Mouse (Mus musculus): ENCODE measurements around the gene Crebrf. TPM values are rescaled to one million over a fixed set of nuclear protein-coding genes. Genes with fewer than 3 reads are reported as not detected.

Crebrf gene
- 66.3 and 72.2 TPM in 2 replicates for total RNA-seq (2014; fragmentation: Nextera tagmentation)
- total RNA-seq (2017), result 49.4 and 51.3 TPM in 2 replicates
- 1.6 TPM in 2 replicates for polyA plus RNA-seq (2012)

DNA sequence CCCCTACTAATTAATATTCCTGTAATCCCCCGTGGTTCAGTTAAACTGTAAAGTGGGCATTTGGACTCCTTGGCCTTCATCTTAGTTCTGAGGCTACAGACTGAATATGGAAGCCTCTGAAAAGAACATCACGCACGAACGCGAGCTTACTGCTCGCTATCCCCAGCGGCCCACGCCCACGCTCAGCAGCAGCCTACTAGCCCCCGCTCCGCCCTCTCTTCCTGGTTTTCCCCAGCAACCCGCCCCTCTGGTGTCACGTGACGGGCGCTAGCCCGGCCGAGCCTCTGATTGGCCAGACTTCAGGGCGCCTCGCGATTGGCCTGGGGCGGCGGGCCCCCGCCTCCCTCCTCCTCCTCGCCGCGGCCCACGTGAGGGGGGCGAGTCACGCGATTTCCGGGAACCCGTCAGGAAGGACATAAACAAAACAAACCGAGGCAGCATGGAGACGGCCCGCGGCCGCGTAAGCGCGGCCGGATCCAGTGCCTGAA, at the start of gene Crebrf:
TSS of gene Crebrf (plus strand) at position 380 of the 488 bp plus-strand sequence.
- Histone ChIP-seq H3K4me1 (ENCODE audit: insufficient read depth, low read depth, low read length) (peaks cover 48% of the 10 kb centered on the region), H3K36me3 (replicated peaks) (peaks cover 2% of the 10 kb centered on the region), H3K27me3 (ENCODE audit: insufficient read depth, low read length) (no peaks in the 10 kb centered on the region), H3K9me3 (replicated peaks) (no peaks in the 10 kb centered on the region), H3K4me3 (ENCODE audit: low read depth, low read length) (peak within 1 kb of the TSS; percentile 93)
- ATAC-seq (ENCODE audit: extremely low read depth, insufficient number of reproducible peaks, low FRiP score, poor library complexity, severe bottlenecking) (peak; percentile 75), DNase-seq (ENCODE audit: low spot score) (peak; percentile 92)
- TF ChIP-seq TAL1 (conservative IDR thresholded peaks at IDR 0.05; ENCODE audit: low read depth, low read length) (no peak), CTCF (IDR thresholded peaks at IDR 0.05; ENCODE audit: low read depth, low read length) (no peak), GATA2 (IDR thresholded peaks at IDR 0.05; ENCODE audit: borderline replicate concordance, low read depth, low read length) (no peak), GATA1 (IDR thresholded peaks at IDR 0.05; ENCODE audit: borderline replicate concordance, low read length) (no peak), POLR2AphosphoS5 (IDR thresholded peaks at IDR 0.05; ENCODE audit: insufficient replicate concordance, low read depth, low read length) (no peak)

DNA sequence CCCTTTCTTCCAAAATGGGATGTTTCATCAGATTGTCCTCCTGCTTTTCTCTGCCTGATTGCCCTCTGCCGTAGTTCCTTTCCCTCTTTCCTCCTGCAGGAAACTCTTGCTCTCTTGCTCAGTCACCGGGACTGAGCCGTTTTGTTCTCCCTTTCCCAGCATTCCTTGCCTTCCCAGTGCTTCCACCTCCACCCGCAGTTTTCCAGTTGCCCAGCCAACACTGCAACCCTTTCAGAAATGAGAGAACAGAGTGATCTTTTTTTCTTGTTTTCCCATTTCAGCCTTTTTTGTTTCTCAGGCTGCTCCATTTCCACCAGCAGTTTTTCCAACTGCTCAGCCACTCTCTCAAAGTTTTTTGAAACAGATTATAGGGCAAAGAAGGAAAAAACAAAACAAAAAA, 44.2 kb upstream of the Crebrf start:
- no peaks in the 10 kb centered on the region for H3K9me3 ChIP-seq (replicated peaks)
- no peak overlapping the region for H3K4me3 ChIP-seq (ENCODE audit: low read depth, low read length)
- DNase-seq (ENCODE audit: low spot score), result no peak
- ATAC-seq (ENCODE audit: extremely low read depth, insufficient number of reproducible peaks, low FRiP score, poor library complexity, severe bottlenecking), result no peak
- peaks cover 3% of the 10 kb centered on the region for H3K36me3 ChIP-seq (replicated peaks)
- peaks cover 21% of the 10 kb centered on the region for H3K4me1 ChIP-seq (ENCODE audit: insufficient read depth, low read depth, low read length)
- TF ChIP-seq GATA1 (IDR thresholded peaks at IDR 0.05; ENCODE audit: borderline replicate concordance, low read length) (no peak), POLR2AphosphoS5 (IDR thresholded peaks at IDR 0.05; ENCODE audit: insufficient replicate concordance, low read depth, low read length) (no peak), CTCF (IDR thresholded peaks at IDR 0.05; ENCODE audit: low read depth, low read length) (no peak), TAL1 (conservative IDR thresholded peaks at IDR 0.05; ENCODE audit: low read depth, low read length) (no peak), GATA2 (IDR thresholded peaks at IDR 0.05; ENCODE audit: borderline replicate concordance, low read depth, low read length) (no peak)
- peaks cover 3% of the 10 kb centered on the region; the same call in 1 of the 2 replicates for H3K27me3 ChIP-seq (ENCODE audit: insufficient read depth, low read length)

DNA sequence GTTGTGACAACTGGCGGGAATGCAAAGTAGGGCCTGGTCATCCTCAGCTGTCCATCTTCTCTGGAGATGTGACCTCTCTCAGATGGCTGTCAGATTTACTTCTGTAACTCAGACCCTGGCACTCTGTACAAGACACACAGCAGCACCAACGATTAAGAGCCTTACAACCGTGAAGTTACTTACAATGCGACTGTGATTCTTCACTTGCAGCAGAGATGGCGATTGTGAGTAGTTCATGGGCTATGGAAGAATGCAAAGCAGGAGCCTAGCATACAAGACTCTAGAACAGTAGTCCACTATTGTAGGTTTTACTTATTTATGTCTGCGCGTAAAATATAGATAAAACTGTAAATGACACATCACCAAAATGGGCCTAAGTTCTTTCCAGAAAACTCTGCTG, 39.6 kb upstream of the Crebrf start:
- Histone ChIP-seq H3K9me3 (replicated peaks) (no peaks in the 10 kb centered on the region; the same call in 1 of the 2 replicates), H3K4me3 (ENCODE audit: low read depth, low read length) (peak overlapping the region; percentile 94; the same call in 1 of the 2 replicates), H3K36me3 (replicated peaks) (peaks cover 21% of the 10 kb centered on the region), H3K4me1 (ENCODE audit: insufficient read depth, low read depth, low read length) (peaks cover 59% of the 10 kb centered on the region), H3K27me3 (ENCODE audit: insufficient read depth, low read length) (peaks cover 3% of the 10 kb centered on the region; the same call in 1 of the 2 replicates)
- no peak for ATAC-seq (ENCODE audit: extremely low read depth, insufficient number of reproducible peaks, low FRiP score, poor library complexity, severe bottlenecking)
- TF ChIP-seq TAL1 (conservative IDR thresholded peaks at IDR 0.05; ENCODE audit: low read depth, low read length), result no peak
- no peak for TF ChIP-seq POLR2AphosphoS5 (IDR thresholded peaks at IDR 0.05; ENCODE audit: insufficient replicate concordance, low read depth, low read length)
- TF ChIP-seq CTCF (IDR thresholded peaks at IDR 0.05; ENCODE audit: low read depth, low read length), result no peak
- TF ChIP-seq GATA2 (IDR thresholded peaks at IDR 0.05; ENCODE audit: borderline replicate concordance, low read depth, low read length), result no peak
- TF ChIP-seq GATA1 (IDR thresholded peaks at IDR 0.05; ENCODE audit: borderline replicate concordance, low read length), result no peak
- DNase-seq (ENCODE audit: low spot score), result no peak

DNA sequence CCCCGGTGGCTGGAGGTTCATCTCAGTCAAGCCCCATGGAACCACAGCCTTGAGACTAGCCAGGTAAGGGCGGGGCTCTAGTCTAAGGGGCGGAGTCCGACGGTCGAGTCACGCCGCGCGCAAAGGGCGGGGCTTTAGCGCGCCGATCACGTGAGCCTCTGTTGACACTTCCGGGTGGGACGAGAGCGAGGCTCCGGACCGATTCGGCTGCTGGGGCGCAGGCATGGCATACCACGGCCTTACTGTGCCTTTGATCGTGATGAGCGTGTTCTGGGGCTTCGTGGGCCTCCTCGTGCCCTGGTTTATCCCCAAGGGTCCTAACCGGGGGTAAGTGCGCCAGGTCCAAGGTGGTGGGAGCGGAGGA, 39.2 kb upstream of the Crebrf start:
- peaks cover 2% of the 10 kb centered on the region for H3K9me3 ChIP-seq (replicated peaks)
- H3K36me3 ChIP-seq (replicated peaks), result peaks cover 25% of the 10 kb centered on the region
- ATAC-seq (ENCODE audit: extremely low read depth, insufficient number of reproducible peaks, low FRiP score, poor library complexity, severe bottlenecking) (peak; percentile 76), DNase-seq (ENCODE audit: low spot score) (peak; percentile 58)
- peaks cover 1% of the 10 kb centered on the region; the same call in 1 of the 2 replicates for H3K27me3 ChIP-seq (ENCODE audit: insufficient read depth, low read length)
- H3K4me3 ChIP-seq (ENCODE audit: low read depth, low read length), result peak overlapping the region; percentile 94
- peaks cover 59% of the 10 kb centered on the region for H3K4me1 ChIP-seq (ENCODE audit: insufficient read depth, low read depth, low read length)
- TF ChIP-seq CTCF (IDR thresholded peaks at IDR 0.05; ENCODE audit: low read depth, low read length) (no peak), POLR2AphosphoS5 (IDR thresholded peaks at IDR 0.05; ENCODE audit: insufficient replicate concordance, low read depth, low read length) (no peak), GATA2 (IDR thresholded peaks at IDR 0.05; ENCODE audit: borderline replicate concordance, low read depth, low read length) (no peak), GATA1 (IDR thresholded peaks at IDR 0.05; ENCODE audit: borderline replicate concordance, low read length) (no peak), TAL1 (conservative IDR thresholded peaks at IDR 0.05; ENCODE audit: low read depth, low read length) (no peak)

DNA sequence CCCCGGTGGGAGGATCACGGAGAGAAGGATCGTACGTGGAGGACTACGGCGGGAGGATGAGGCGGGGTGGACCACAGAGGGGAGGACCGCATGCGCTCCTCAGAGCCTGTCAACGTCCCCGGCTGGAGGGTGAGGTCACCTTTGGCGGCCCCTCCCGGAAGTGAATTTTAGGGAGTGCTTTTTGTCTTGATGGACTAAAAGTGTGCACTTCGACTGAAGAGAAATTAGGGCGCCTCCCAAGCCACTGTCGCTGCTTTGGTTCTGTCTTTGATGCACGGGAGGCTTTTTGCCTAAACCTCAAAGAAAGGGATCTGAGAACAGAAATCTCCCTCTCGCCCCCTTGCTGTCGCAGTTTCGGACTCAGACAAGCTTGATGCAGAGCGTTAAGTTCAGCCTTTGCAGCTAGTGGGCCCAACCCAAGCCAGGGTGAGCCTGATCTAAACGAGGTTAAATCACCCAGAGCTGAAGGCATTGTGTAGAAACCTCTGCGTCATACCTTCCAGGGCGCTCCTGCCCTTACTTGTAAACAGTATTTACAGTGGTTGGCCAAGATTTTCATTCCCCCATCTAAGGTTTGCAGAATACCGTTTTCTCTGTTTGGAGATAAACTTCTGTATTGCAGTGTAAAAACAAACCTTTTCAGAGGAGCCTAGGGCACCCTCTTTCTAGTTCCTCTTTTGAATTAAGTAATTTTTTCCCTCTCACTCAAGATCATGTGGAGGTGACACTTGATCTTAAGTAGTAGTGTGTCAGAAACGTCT, 38.7 kb upstream of the Crebrf start:
- H3K9me3 ChIP-seq (replicated peaks), result peaks cover 2% of the 10 kb centered on the region
- ATAC-seq (ENCODE audit: extremely low read depth, insufficient number of reproducible peaks, low FRiP score, poor library complexity, severe bottlenecking), result peak; percentile 48
- peak overlapping the region; percentile 94 for H3K4me3 ChIP-seq (ENCODE audit: low read depth, low read length)
- peak; percentile 59 for DNase-seq (ENCODE audit: low spot score)
- peaks cover 56% of the 10 kb centered on the region for H3K4me1 ChIP-seq (ENCODE audit: insufficient read depth, low read depth, low read length)
- TF ChIP-seq POLR2AphosphoS5 (IDR thresholded peaks at IDR 0.05; ENCODE audit: insufficient replicate concordance, low read depth, low read length), result no peak
- no peak for TF ChIP-seq GATA1 (IDR thresholded peaks at IDR 0.05; ENCODE audit: borderline replicate concordance, low read length)
- TF ChIP-seq TAL1 (conservative IDR thresholded peaks at IDR 0.05; ENCODE audit: low read depth, low read length), result no peak
- TF ChIP-seq CTCF (IDR thresholded peaks at IDR 0.05; ENCODE audit: low read depth, low read length), result no peak
- TF ChIP-seq GATA2 (IDR thresholded peaks at IDR 0.05; ENCODE audit: borderline replicate concordance, low read depth, low read length), result no peak
- no peaks in the 10 kb centered on the region for H3K27me3 ChIP-seq (ENCODE audit: insufficient read depth, low read length)
- peaks cover 31% of the 10 kb centered on the region for H3K36me3 ChIP-seq (replicated peaks)

Measured in G1E (cell line).